Mouse (Mus musculus): ENCODE data around the gene Uchl4. TPM values are rescaled to one million over a fixed set of nuclear protein-coding genes. Genes with fewer than 3 reads are reported as not detected.
"Not testable (repeated sequence)": the region's sequence is repeated elsewhere in the genome, so short reads cannot be mapped to it uniquely, and the experiment has no call there.

Gene Uchl4
- polyA plus RNA-seq (2012; rRNA removed), result 0.72 and 0.89 TPM in 2 replicates

DNA sequence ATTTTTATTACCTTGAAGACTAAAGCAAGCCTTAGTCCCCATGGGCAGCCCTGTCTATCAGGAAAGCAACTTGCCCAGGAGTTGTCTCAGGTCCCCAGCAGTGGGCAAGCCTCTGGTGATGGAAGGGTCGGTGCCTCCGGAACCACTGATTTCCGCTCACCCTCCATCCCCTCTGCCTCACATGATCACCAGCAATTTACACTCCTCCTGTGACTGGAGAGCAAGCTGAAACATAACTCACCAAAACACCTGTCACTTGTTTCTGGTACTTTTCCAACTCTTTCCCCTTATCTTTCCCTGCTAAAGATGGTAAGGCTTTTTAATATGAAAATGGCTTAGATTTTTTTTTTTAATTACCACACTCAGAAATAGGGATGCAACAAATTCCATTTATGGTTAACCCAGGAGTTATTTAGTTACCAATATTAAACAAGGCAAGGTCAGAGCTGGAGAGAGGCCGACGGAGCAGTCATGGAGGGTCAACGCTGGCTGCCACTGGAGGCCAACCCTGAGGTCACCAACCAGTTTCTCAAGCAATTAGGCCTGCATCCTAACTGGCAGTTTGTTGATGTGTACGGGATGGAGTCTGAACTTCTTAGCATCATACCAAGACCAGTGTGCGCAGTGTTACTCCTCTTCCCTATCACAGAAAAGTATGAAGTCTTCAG lies at the start of gene Uchl4:
Gene Uchl4, plus strand, starts transcription at position 434 of the 668 bp plus-strand sequence.
- H3K4me1 ChIP-seq (ENCODE audit: control insufficient read depth, insufficient read depth, low read length), result no peaks in the 10 kb centered on the region; the same call in 1 of the 2 replicates
- no peak within 1 kb of the TSS for H3K27ac ChIP-seq (ENCODE audit: control insufficient read depth, insufficient read depth, low read depth, low read length)
- H3K27me3 ChIP-seq (ENCODE audit: control insufficient read depth, insufficient read depth, low read length), result no peaks in the 10 kb centered on the region
- H3K36me3 ChIP-seq (ENCODE audit: control insufficient read depth, insufficient read depth, low read length), result no peaks in the 10 kb centered on the region
- no peak within 1 kb of the TSS for H3K4me3 ChIP-seq (ENCODE audit: control insufficient read depth, low read depth, low read length)
- TF ChIP-seq POLR2A (IDR thresholded peaks at IDR 0.05; ENCODE audit: control insufficient read depth, low read depth, low read length) (no peak), CTCF (IDR thresholded peaks at IDR 0.05; ENCODE audit: control insufficient read depth, insufficient read depth, insufficient replicate concordance, low read depth, low read length) (no peak)

DNA sequence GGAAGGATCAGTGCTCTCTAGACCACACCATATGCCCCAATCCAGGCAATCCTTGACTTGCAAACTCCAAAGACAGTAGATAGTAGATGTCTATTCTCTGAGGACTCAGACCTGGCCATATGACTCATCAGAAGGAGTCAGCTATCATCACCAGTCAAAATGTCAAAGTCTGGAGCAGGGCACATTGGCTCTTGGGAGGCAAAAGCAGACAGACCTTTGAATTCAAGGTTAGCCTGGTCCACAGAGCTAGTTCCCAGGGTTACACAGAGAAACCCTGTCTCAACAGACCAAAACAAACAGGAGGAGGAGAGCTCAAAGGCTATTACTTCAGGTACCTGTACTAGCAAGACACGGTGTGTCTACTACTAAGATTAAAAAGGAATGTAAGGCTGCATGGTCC lies 41.1 kb upstream of the Uchl4 start:
- no peaks in the 10 kb centered on the region for H3K27me3 ChIP-seq (ENCODE audit: control insufficient read depth, insufficient read depth, low read length)
- no peak overlapping the region for H3K27ac ChIP-seq (ENCODE audit: control insufficient read depth, insufficient read depth, low read depth, low read length)
- no peaks in the 10 kb centered on the region for H3K4me1 ChIP-seq (ENCODE audit: control insufficient read depth, insufficient read depth, low read length)
- no peak overlapping the region for H3K4me3 ChIP-seq (ENCODE audit: control insufficient read depth, low read depth, low read length)
- H3K36me3 ChIP-seq (ENCODE audit: control insufficient read depth, insufficient read depth, low read length), result no peaks in the 10 kb centered on the region; the same call in 1 of the 2 replicates
- TF ChIP-seq POLR2A (IDR thresholded peaks at IDR 0.05; ENCODE audit: control insufficient read depth, low read depth, low read length), result no peak
- TF ChIP-seq CTCF (IDR thresholded peaks at IDR 0.05; ENCODE audit: control insufficient read depth, insufficient read depth, insufficient replicate concordance, low read depth, low read length), result no peak

DNA sequence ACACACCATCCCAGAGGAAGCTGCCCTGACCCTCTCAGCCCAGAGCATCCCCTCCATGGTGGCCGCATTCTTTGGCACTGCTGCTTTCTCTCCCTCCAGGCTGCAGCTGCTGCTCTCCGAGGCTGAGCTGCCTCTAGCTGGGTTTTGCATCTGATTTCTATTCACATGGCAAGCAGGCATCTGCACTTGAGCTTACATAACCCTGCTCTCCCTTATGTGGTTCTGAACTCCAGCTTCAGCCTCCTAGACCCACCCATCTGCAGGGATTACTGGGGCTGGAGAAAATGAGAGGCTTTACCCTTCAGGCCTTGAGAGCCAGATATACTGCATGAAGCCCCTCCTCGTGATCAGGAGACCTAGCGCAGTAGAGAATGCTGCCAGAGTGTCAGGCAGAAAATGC lies 39.4 kb upstream of the Uchl4 start:
- no peak overlapping the region for H3K27ac ChIP-seq (ENCODE audit: control insufficient read depth, insufficient read depth, low read depth, low read length)
- TF ChIP-seq POLR2A (IDR thresholded peaks at IDR 0.05; ENCODE audit: control insufficient read depth, low read depth, low read length) (no peak), CTCF (IDR thresholded peaks at IDR 0.05; ENCODE audit: control insufficient read depth, insufficient read depth, insufficient replicate concordance, low read depth, low read length) (no peak)
- H3K36me3 ChIP-seq (ENCODE audit: control insufficient read depth, insufficient read depth, low read length), result no peaks in the 10 kb centered on the region; the same call in 1 of the 2 replicates
- no peaks in the 10 kb centered on the region for H3K4me1 ChIP-seq (ENCODE audit: control insufficient read depth, insufficient read depth, low read length)
- H3K27me3 ChIP-seq (ENCODE audit: control insufficient read depth, insufficient read depth, low read length), result no peaks in the 10 kb centered on the region
- H3K4me3 ChIP-seq (ENCODE audit: control insufficient read depth, low read depth, low read length), result no peak overlapping the region

DNA sequence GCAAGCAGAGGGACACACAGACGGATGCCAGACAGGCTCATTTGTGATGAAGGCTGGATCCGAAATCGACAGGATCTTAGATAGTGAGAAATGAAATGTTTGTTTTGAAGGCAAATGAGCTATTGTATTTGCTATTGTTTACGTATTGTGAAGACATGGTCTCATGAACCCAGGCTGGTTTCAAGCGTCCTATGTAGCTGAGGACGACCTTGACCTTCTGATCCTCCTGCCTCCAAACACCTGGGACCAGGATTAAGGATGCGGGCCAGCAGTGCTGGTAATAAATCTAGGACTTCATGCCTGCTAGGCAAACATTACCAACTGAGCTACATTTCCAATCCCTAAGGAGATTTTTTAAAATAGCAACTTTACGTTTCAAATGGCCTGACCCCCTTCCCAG lies 37.5 kb upstream of the Uchl4 start:
- no peak overlapping the region for H3K4me3 ChIP-seq (ENCODE audit: control insufficient read depth, low read depth, low read length)
- no peak overlapping the region for H3K27ac ChIP-seq (ENCODE audit: control insufficient read depth, insufficient read depth, low read depth, low read length)
- no peaks in the 10 kb centered on the region for H3K4me1 ChIP-seq (ENCODE audit: control insufficient read depth, insufficient read depth, low read length)
- TF ChIP-seq CTCF (IDR thresholded peaks at IDR 0.05; ENCODE audit: control insufficient read depth, insufficient read depth, insufficient replicate concordance, low read depth, low read length), result no peak
- no peak for TF ChIP-seq POLR2A (IDR thresholded peaks at IDR 0.05; ENCODE audit: control insufficient read depth, low read depth, low read length)
- H3K27me3 ChIP-seq (ENCODE audit: control insufficient read depth, insufficient read depth, low read length), result no peaks in the 10 kb centered on the region
- H3K36me3 ChIP-seq (ENCODE audit: control insufficient read depth, insufficient read depth, low read length), result no peaks in the 10 kb centered on the region

DNA sequence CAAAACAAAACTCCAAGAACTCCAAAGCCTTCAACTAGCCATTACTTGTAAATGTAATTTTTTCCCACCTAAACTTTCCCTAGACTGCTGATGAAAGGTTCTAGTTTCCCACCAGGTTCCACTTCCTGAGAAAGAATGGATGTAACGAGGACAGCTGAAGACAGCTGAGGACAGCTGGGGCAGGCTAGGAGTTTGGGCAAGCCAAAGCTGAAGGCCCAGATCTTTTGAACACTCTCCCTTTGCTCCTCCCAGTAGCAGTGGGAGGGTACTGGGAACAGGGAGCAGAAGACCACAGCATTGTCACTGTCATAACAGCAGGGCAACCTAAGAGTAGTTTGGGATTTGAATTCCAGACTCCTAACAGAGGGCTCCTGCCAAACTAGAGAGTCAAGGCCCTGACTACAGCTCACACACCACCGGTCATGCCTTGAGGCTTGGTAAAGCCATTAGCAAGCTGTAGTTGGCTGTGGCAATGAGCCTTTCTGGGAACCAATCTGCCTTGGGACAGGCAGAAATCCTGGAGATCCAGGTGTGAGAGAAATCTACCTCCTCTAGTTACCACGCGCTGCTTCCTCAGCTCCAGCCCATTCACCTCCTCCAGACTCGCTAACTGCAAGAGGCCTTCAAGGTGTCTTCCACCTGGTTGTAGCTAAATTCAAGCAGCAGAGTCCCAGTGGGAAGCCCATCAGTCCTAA lies 36.8 kb upstream of the Uchl4 start:
- H3K27me3 ChIP-seq (ENCODE audit: control insufficient read depth, insufficient read depth, low read length), result no peaks in the 10 kb centered on the region
- H3K36me3 ChIP-seq (ENCODE audit: control insufficient read depth, insufficient read depth, low read length), result no peaks in the 10 kb centered on the region
- no peaks in the 10 kb centered on the region for H3K4me1 ChIP-seq (ENCODE audit: control insufficient read depth, insufficient read depth, low read length)
- no peak overlapping the region for H3K27ac ChIP-seq (ENCODE audit: control insufficient read depth, insufficient read depth, low read depth, low read length)
- H3K4me3 ChIP-seq (ENCODE audit: control insufficient read depth, low read depth, low read length), result no peak overlapping the region
- TF ChIP-seq CTCF (IDR thresholded peaks at IDR 0.05; ENCODE audit: control insufficient read depth, insufficient read depth, insufficient replicate concordance, low read depth, low read length), result no peak
- TF ChIP-seq POLR2A (IDR thresholded peaks at IDR 0.05; ENCODE audit: control insufficient read depth, low read depth, low read length), result no peak

DNA sequence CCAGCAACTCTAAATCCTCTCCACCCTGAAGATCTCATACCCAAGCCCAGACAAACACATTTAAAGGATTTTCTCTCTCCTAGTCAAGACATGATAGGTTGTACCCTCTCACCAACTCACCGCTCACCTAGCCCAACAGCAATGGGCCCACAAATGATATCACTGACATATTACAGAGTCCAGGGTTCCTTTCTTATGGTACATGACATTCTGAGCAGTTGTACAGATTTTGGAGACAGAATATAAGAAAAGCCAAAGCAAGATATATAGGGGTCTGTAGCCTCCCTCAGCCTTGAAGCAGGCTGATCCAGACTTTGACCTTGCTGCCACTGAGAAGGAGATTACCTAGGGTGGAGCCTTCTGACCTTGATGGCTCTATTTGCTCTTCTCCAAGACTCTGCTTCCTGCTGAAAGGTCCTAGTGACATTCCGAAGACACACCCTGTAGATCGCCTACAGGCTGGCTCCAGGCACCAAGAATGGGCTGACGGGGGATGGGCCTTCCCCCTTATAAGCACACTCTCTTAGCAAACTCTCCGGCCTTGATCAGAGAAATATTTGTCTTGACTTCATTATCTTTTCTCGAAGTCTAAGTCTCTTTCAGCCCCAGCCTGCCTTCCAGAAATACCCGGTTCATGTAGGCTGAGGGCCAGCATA lies 36.1 kb upstream of the Uchl4 start:
- not testable (repeated sequence) for H3K4me3 ChIP-seq (ENCODE audit: control insufficient read depth, low read depth, low read length); H3K36me3 ChIP-seq (ENCODE audit: control insufficient read depth, insufficient read depth, low read length); H3K27me3 ChIP-seq (ENCODE audit: control insufficient read depth, insufficient read depth, low read length); H3K4me1 ChIP-seq (ENCODE audit: control insufficient read depth, insufficient read depth, low read length); H3K27ac ChIP-seq (ENCODE audit: control insufficient read depth, insufficient read depth, low read depth, low read length)

DNA sequence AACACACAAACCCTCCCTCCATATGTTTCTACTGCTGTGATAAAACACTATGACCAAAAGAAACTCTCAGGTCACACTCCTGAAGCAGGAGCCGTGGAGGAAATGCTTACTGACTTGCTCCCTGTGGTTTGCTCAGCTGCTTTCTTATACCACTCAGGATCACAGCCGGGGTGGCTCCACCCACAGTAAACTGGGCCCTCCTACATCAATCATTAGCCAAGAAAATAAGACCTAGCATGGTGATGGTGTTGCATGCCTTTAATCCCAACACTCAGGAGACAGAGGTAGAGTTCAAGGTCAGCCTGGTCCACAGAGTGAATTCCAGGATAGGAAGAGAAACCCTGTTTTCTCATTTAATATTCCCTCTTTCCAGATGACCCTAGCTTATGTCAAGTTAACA lies 35.1 kb upstream of the Uchl4 start:
- TF ChIP-seq POLR2A (IDR thresholded peaks at IDR 0.05; ENCODE audit: control insufficient read depth, low read depth, low read length) (no peak), CTCF (IDR thresholded peaks at IDR 0.05; ENCODE audit: control insufficient read depth, insufficient read depth, insufficient replicate concordance, low read depth, low read length) (no peak)
- no peak overlapping the region for H3K4me3 ChIP-seq (ENCODE audit: control insufficient read depth, low read depth, low read length)
- no peaks in the 10 kb centered on the region for H3K27me3 ChIP-seq (ENCODE audit: control insufficient read depth, insufficient read depth, low read length)
- H3K4me1 ChIP-seq (ENCODE audit: control insufficient read depth, insufficient read depth, low read length), result no peaks in the 10 kb centered on the region
- no peaks in the 10 kb centered on the region for H3K36me3 ChIP-seq (ENCODE audit: control insufficient read depth, insufficient read depth, low read length)
- H3K27ac ChIP-seq (ENCODE audit: control insufficient read depth, insufficient read depth, low read depth, low read length), result no peak overlapping the region
